Mouse (Mus musculus) forelimb bud, embryonic 11.5 days (tissue): ENCODE data around the gene Ssu2.
A peak's percentile ranks its signal among the peaks of the same experiment; 100 is the strongest.

Source experiments
- DNase-seq: peaks from one replicate; pipeline ENCODE4 v3.0.0-alpha.2; 2012; ENCODE audit warnings: low read depth, low spot score

Gene Ssu2

DNA sequence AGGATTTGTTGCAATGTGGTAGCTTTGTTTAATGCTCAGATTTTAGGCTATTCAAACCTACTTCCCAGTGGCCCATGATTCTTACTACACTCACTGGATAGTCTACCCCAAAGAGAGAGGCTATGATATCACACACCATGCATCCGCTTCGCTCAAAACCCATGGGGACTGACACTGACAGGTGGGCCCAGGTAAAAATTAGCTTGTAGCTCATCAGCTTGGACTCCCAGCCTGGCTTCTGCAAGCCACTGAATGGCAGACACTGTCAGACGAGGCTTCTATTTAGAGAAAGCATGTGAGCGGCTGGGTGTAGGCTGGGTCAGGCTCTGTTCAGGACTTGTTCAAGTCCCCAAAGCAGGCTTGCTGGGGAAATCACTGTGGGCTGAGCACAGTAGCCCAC is 37.4 kb downstream of the Ssu2 start:
- no peak for DNase-seq

DNA sequence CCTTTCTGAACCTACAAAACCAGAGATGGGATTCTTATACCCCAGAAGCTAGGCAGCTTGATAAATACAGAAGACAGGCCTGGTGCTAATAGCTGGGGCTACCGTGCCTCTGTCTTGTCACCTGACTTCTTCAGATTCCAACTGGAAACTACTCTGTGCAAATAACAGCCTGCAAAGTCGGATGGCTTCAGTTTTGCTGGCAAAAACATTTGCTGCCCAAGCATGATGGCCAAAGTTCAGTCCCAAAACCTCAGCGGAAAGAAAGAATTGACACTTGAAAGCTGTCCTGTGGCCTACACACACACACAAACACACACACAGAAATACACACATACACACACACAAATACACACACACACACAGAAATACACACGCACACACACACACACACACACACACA is 48.8 kb downstream of the Ssu2 start:
- DNase-seq: no peak

DNA sequence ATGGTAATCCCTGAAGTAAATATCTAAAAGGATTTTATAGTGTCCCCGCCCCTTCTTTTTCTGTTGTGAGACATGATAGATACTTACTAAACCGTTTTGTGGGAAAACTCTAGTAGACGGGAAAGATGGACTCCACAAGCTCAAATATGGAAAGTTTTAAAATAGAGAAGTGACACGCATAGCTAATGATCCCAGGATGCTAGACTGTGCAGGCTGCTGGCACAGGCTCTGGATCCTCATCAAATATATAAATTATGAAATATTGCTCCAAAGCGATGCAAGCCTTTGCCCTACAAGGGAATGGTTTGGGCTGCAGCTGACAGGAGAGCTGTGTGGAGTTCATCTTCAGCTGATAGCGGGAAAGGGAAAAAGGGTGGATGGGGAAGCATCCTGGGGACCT is 50.2 kb downstream of the Ssu2 start:
- DNase-seq: no peak

DNA sequence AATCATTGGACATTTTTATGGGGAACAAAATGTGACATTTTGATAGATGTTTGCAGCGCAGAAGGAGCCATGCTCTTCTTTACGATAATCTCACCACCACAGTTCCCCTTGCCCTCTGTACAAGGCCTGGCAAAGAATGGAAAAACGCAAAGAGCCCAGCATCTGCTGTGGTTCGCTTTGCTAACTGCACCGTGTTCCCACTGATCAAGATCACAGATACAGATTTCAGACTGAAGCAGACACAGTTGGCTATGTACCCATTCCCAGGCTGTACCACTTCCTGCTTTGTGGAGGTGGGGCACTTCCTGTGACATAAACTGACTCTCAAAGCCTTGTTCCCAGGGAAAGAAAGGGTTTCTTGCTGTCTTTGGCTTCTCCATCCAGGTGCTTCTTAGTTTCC is 53.9 kb downstream of the Ssu2 start:
- no peak for DNase-seq

DNA sequence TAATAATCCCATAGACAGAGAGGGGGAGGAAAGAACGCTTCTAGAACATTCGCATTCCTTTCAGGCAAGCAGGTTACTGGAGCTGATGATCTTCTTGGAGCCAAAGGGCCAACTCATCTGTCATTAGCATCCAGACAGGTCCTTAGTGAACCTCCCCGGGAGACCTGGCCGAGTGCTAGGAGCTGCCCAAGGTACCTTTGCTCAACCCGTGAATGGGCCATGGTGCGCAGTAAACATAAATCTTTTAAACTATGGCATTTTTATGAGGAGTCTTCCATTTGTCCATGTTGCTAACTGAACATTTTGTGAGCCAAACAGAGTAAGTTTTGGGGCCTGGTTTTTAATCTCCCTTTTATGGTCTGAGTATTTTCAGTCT is 56.6 kb downstream of the Ssu2 start:
- no peak for DNase-seq

DNA sequence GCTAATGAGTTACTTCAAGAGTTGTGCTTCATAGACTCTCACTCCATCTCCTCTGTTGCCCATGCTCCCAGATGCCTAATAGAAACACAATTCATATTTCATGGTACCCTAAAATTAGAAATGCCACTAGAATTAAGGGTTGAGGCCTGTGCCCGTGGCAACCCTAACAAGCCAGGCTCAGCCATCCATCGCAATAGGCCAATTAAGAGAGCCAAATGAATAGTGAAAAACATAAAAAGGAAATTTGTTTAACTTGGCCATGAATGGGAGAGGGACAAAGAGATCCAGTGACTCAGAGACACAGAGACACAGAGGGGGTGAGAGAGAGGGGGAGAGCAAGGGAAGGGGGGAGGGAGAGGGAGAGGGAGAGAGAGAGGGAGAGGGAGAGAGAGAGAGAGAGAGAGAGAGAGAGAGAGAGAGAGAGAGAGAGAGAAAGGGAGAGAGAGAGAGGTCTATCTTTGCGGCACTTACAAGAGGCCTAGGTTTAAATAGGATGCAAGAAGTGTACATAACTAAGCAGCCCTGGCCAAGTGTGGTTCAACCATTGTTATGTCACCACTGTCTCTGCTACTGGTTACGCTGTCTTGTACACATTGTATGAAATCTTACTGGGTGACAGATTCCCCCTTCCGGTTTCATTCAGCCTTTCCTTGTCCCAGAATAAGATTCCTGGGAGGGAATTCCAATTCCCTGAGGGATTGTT is 57.2 kb downstream of the Ssu2 start:
- no peak for DNase-seq

DNA sequence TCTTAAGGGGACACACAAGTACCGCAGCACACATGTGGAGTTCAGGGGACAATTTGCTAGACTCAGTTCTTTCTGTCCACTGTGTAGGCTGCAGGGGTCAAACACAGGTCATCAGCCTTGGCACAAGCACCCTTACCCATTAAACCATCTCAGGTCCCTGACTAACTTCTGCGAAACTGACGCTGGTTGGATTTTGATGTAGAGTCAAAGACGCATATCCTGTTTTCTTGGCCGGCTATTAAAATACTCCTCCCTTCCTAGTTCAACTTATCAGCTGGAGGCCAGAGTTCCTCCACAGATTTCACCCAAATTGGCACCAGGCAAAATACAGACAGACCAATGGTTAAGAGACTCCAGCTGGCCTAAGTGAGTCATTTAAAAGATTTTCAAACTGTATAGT is 60.0 kb downstream of the Ssu2 start:
- DNase-seq: no peak

DNA sequence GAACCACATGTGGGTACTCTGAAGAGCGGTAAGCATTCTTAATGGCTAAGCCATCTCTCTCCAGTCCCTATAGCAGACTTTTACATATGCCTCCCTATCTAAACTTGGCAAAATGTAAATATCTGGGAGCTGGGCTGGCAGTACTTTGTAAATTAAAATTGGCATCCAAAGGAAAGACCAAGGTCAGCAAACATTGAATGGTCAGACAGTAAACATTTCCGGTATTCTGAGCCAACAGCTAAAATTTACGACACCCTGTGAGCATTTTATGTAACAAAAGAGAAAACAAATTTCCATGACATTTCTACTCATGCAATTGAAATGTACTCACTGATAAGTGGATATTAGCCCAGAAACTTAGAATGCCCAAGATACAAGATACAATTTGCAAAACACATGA is 62.6 kb downstream of the Ssu2 start:
- no peak for DNase-seq

DNA sequence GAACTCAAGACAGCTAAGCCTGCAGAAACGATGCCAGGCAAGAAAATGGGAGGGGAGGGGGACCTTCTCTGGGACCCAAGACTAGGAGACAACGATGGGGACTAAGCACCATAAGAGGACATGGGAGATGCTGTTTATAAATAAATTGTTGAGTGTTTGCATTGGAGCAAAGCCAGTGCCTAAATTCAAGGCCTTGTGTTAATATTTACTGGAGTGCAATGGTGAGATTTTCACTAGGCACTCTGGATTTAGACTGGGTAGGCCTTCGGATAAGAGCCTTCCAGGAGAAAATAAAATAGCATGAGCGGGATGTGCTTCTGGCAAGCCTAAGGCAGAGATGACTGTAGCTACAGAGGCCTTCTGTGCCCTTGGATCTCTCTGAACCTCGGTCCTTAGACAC is 64.9 kb downstream of the Ssu2 start:
- DNase-seq: no peak

DNA sequence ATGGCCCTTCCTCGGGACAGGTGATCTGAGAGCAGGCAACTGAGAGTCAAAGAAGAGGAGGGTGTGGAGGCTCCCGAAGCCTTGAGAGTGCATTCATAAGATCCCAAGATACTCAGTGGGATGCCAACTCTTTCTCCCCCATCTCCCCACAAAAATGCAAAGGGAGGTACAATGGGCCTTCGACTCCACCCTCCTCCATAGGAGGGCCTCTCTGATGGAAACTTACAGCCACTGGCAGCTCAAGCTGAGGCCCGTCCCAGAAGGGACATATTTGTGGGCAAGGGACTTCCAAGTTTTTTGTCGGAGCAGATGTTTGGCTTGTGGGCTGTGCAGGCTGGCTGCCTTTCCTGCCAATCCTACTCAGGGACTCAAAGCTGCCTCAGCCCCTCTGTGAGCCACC is 67.1 kb downstream of the Ssu2 start:
- DNase-seq: no peak

DNA sequence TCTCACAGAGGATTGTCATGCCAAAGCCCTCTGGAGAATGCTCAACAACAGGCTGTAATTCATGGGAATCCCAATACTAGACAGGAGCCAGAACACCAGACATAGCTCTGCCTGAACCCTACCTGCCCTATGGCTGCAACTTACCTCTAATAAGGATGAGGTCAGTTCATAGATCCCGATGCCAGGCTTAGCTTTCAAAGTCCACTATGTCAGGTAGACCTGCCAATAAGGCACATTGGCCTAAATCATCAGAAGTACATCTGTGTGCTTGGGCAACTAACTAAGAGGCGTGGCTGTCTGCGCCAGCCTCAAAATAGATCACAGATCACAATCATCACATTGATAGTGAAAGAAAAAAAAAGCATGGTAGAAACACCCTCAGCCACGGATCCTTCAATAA is 68.4 kb downstream of the Ssu2 start:
- no peak for DNase-seq

DNA sequence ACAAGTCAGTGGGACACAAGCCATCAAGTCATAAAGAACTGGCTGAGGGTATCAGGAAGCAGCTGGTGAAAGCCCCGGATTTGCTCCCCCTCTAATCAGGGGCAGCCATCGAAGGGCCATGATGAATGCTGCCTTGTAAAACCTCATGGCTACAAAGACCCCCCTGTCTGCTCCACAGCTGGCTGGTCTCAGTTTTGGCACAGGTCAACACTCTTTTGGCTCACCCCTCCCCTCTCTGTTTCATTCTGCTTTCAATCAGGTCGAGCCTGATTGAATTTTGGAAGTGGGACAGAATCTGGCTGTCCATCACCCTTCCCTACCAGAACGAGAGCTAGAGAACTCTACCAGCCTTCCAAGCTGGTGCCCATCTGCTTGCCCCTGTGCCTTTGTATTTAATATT is 76.4 kb downstream of the Ssu2 start:
- DNase-seq: peak; percentile 33

DNA sequence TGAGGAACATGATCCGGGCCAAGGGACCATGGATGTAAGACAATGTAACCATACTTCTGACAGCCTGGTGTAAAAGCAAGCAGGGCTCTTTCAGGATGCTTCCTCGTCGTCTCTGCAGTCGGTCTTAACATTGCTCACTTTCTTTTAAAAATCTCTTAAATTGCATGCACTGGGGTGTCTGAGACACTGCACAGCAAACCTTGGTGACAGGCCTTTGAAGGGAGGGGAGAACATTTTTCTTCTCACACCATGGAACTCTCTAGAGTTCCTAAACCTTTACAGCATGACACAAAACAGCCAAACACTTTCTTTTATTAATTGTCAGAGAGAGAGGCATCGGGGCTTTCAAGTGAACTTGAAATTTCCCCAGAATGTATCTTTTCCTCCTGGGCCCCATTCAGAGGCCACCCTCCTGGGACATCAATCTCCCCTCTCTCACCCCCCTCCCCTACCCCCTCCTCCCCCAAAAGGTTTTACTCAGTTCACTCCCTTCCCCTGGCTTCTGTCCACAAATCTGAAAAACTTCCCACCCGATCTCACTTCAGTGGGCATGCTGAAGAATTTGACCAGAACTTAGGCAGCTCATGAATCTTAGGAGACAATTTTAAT is 78.4 kb downstream of the Ssu2 start:
- DNase-seq: peak; percentile 71
